Mouse (Mus musculus): ENCODE measurements around the gene Ints1.

Gene Ints1

DNA sequence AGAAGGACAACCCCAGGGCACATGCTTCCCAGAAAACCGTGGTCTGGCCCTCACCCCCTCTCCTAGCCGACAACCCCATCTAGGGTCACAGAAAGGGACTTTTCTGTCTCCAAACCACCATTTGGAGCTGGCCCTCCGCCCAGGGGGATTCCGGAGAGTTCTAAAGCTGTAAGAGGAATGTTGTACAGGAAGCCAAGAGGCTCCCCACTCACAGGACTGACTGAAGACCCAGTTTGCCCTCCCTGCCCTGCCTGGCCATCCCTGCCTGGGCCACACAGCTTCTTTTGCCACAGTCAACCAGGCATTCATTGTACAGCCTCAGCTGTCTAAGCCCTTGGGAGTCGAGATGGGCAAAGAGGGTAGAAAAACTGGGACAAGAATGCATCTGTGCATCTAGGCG lies 56.9 kb downstream of the Ints1 start:
- no peak for DNase-seq (ENCODE audit: low read depth, low spot score)

DNA sequence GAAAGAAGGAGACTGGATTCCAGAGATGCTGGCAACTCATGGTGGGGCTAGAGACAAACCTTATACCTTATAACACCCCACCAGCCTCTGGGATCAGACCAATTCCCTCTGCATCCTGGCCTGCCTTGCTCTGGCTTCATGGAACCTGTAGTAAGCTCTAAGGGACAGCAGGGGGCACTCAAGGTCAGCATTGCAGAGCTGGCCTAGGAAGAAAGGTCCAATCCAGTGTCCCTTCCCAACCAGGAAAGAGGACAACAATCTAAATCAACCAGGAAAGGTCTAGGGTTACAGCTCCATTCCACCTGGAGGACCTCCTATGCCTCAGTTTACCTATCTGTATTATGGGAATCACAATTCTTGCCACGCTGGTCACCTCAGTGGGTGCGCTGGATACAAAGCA lies 57.8 kb downstream of the Ints1 start:
- no peak for DNase-seq (ENCODE audit: low read depth, low spot score)

DNA sequence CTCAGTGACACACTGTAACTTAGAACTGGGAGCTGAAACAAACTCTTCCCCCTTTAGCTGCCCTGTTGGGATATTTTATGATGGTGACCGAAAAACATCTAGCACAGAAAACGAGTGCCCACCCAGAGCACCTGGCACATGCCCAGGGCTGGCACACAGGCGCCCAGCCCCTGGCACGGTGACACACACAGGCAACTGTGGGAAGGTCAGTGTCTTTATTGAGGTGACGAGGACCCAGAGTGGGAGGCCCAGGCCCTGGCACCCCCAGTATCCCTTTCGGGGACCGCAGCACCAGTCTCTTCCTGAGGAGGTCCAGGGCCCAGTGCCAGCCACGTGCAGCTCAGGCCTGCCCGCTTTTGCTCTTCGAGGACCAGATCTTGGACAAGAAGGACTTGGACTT lies 69.0 kb downstream of the Ints1 start:
- DNase-seq (ENCODE audit: low read depth, low spot score): no peak

DNA sequence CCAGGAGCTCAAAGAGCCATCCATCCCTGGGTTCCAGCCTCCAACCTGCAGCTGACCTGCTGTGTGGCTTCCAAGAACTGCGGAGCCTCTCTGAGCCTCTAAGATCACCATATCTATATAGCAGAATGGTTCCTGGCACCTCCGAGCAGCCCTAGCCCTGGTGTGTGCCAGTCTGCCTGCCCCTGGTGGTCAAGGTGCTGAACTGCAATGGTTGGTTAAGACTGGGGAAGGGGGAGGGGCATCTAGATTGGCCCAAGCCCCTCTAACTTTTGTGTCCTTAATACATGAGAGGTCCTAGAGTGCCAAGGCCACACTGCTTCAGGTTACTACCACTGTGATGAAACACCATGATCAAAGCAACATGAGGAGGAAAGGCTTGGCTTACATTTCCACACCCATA lies 72.6 kb downstream of the Ints1 start:
- DNase-seq (ENCODE audit: low read depth, low spot score): no peak

DNA sequence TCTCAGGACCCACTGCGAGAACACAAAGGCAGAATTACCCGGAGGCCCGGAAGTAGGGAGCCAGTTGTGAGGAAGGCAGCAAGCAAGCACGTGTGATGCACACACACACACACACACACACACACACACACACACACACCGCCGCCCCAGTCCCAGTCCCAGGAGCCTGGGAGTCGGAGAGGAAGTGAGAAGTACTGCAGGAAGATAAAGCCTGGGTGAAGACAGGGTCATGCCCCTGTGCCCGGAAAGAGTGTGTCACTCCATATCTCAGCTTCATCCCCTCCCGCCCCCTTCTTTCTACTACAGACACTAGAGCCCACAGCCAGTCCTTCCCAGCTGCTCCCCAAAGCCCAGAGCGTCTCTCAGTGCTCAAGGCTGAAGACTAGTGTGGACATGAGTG lies 73.2 kb downstream of the Ints1 start:
- DNase-seq (ENCODE audit: low read depth, low spot score): no peak

Data from WW6 (cell line).